Mouse (Mus musculus) embryonic fibroblast, embryonic 13.5 days (primary cell): ENCODE results near the gene Adcy5.

Source experiments
- CTCF ChIP-seq: IDR thresholded peaks from 2 replicates; pipeline ENCODE4 v1.5.1; 2011; ENCODE audit warnings: mild to moderate bottlenecking, control low read depth, low read length, moderate library complexity, borderline replicate concordance; ENCODE audit not compliant: insufficient read depth
- POLR2A ChIP-seq: IDR thresholded peaks from 2 replicates; pipeline ENCODE4 v1.6.1; 2011; ENCODE audit warnings: low read depth, mild to moderate bottlenecking, control low read depth, low read length, moderate library complexity

DNA sequence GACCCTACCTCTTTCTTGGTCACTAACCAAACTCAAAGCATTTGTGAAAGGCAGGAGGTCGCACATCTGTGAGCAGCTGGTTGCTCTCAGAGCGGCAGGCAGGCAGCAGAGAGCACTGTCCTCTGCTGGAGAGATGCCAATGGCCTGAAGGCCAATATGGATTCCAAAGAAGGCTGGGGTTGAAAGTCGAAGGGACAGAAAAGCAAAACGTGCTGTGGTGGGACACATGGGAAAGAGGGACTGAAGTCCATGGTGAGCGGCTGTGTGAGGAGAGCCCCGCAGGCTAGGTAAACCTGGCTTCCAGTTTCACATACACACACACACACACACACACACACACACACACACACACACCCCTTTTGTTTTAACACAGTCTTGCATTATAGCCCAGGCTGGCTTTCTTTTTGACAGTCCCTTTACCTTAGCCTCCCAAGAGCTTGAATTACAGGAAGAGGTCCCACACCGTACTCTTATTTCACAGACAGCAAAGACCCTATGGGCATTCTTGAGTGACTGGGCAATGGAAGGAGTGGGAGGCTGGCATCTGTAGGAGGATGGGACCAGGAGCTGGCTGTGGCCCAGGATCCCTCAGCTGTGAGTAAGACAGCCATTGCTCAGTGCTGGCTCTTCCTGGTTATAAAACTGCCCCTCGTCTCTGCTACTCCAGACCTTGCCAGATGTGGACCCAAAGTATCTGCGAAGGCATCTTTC lies 45.9 kb downstream of the Adcy5 start:
- TF ChIP-seq CTCF (no peak), POLR2A (no peak)
